Mouse (Mus musculus): Measurements from ENCODE around the gene Echdc1. TPM values are rescaled to one million over a fixed set of nuclear protein-coding genes. Genes with fewer than 3 reads are reported as not detected.

The Echdc1 gene
- polyA plus RNA-seq (2021; fragmentation: Nextera tagmentation): 24.8 and 27.3 TPM in 2 replicates
- long read RNA-seq, experiment 1, transcript Echdc1-201 (6 exons, 3,856 nt): major isoform, 46 of 80 reads
- long read RNA-seq, experiment 1, transcript Echdc1-202 (6 exons, 1,845 nt): minor isoform, 20 of 80 reads
- long read RNA-seq, experiment 1, partial matches to known transcripts: 3 of 80 reads
- long read RNA-seq, experiment 1, other reads (novel, unspliced or antisense): 7 of 80 reads
- long read RNA-seq, experiment 2, transcript Echdc1-201 (6 exons, 3,856 nt): major isoform, 146 of 223 reads
- long read RNA-seq, experiment 2, transcript Echdc1-204 (6 exons, 581 nt): minor isoform, 9 of 223 reads
- long read RNA-seq, experiment 2, transcript Echdc1-202 (6 exons, 1,845 nt): minor isoform, 55 of 223 reads
- long read RNA-seq, experiment 2, partial matches to known transcripts: 3 of 223 reads
- long read RNA-seq, experiment 2, other reads (novel, unspliced or antisense): 10 of 223 reads

GRCm38 (mm10) chr10:29313064-29313638 lies at the start of gene Echdc1:
Echdc1 (plus strand) TSS chr10:29313166.

GRCm38 (mm10) chr10:29362197-29362900 lies 49.4 kb downstream of the Echdc1 start, which contains the start of gene Rnf146:
Rnf146 (minus strand) TSS chr10:29362442.

Other genes with a start within 250 kb of the Echdc1 start
- gene Soga3, start 169.3 kb upstream of the Echdc1 start, polyA plus RNA-seq (2021; fragmentation: Nextera tagmentation): 122 and 140 TPM in 2 replicates
- 0.69 and 2.7 TPM in 2 replicates for gene Gm49353, start 114.2 kb upstream of the Echdc1 start, polyA plus RNA-seq (2021; fragmentation: Nextera tagmentation)
- gene 9330159F19Rik, start 101.6 kb upstream of the Echdc1 start, polyA plus RNA-seq (2021; fragmentation: Nextera tagmentation): 8.7 and 11.9 TPM in 2 replicates
- gene Rnf146, start 49.3 kb downstream of the Echdc1 start, polyA plus RNA-seq (2021; fragmentation: Nextera tagmentation): 39.4 and 51.1 TPM in 2 replicates
- gene Rspo3, start 222.7 kb downstream of the Echdc1 start, polyA plus RNA-seq (2021; fragmentation: Nextera tagmentation): 8.0 and 8.8 TPM in 2 replicates